Mouse (Mus musculus): Measurements from ENCODE around the gene Grm2.
A peak's percentile ranks its signal among the peaks of the same experiment; 100 is the strongest.
"Not testable (repeated sequence)": the region's sequence is repeated elsewhere in the genome, so short reads cannot be mapped to it uniquely, and the experiment has no call there.

Grm2 gene

DNA sequence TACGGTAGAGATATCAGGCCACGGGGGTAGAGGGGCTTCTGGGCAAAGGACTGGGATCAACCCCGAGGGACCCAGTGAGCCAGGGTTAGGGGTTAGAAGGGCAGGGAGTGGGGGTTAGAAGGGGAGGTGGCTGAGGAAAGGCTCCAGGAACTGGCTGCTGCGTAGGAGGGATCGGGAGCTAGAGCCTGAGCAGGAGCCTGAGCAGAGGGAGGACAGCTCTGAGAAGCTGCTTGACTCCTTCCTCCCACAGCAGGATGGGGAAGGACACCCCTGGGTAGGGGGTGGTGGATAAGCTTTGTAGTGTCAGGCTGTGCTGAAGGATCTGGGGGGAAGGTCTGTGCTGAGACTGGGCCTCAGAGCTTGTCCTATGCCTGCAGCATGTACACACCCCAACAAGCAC is 938 bp upstream of the Grm2 start:
- DNase-seq (ENCODE audit: extremely low spot score, low read depth, low spot score): no peak

DNA sequence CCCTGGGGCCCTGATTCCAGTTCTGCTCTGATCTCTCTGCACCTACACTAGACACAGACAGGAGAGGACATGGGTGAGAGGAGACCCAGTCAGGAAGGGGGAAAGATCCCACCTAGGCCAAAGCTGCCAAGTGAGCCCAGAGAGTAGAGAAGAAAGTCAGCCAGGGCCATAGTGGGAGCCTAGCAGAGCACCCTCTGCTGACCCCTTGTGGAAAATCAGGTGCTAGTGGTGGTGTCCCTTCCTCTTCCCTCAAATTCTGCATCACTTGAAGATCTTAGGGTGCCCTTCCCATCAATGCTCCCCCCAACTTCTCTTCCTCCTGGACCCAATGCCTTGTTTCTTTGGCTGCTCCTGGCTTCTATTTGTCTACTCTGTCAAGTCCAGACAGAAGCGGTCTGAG is 3.2 kb downstream of the Grm2 start:
- no peak for DNase-seq (ENCODE audit: extremely low spot score, low read depth, low spot score)

DNA sequence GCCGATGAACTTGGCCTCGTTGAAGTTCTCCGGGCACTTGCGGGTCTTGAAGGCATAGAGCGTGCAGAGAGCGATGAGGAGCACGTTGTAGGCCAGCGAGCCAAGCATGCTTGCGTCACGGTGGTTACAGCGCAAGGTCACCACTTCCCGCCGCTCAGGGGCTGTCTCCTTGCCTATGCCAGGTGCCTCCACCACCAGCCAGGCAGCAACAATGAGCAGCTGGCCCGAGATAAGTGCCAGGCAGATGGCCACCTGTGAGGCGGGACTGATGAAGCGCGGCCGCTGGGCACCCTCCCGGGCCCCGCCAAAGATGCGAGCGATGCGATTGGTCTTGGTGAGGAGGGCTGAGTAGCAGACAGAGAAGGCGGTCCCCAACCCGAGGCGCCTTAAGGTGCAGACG is 8.7 kb downstream of the Grm2 start:
- no peak for DNase-seq (ENCODE audit: extremely low spot score, low read depth, low spot score)

DNA sequence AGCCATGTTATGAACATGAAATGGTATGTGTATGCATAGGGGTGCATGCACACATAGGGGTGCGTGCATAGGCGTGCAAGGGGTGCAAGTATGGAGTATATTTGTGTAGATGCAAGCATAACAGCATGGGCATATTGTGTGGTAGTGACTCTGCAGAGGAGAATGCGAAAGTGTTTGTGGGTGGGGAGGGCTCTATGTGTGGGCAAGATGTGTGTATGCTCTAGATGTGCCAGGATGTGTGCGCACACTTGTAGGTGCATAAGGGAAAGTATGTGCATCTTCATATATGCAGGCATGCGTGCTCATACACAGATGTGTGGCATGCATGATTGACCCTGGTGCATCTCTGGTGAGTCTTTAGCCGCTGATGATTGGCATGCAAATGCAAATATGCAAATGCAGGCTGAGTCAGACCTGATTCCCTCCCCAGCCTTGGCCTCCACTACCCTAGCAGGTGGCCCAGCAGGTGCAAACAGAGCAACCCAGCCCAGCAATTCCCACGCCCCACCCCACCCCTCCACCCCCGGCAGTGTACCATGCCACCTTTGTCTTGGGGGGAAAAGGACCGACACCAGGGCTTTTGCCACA is 10.1 kb downstream of the Grm2 start:
- no peak for DNase-seq (ENCODE audit: extremely low spot score, low read depth, low spot score)

DNA sequence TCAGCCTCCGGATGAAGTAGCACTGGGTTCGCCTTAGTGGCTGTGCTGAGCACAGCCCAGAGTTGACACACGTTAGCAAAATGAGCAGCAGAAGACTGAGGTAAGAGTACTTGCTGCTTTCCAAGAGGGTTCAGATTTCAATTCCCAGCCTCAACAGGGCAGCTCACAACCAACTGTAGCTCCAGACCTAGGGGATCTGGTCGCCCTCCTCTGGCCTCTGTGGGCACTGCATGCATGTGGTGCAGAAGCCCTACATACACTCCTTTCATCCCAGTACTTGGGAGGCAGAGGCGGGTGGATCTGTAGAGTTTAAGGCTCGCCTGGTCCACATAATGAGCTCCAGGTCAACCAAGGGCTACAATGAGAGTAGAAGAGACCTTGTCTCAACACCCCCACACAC is 12.1 kb downstream of the Grm2 start:
- no peak for DNase-seq (ENCODE audit: extremely low spot score, low read depth, low spot score)

DNA sequence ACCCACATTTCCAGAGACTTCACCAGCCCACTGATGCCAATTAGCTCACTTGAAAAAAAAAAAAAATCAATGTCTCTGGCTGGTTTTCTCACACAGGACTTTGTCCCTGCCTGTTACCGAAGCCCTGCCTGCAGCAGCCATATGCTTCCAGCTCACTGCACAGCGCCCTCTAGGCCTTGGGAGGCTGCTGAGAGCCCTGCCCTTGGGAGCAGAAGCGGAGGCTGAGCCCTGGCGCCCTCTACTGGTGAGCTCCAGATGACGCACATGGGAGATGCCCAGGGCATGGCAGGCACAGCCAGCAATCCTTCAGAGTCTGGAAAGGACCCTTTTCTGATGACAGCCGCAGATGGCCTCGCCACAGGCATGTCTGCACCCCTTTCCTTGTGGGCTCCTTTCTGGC is 12.8 kb downstream of the Grm2 start:
- peak; percentile 50 for DNase-seq (ENCODE audit: extremely low spot score, low read depth, low spot score)

DNA sequence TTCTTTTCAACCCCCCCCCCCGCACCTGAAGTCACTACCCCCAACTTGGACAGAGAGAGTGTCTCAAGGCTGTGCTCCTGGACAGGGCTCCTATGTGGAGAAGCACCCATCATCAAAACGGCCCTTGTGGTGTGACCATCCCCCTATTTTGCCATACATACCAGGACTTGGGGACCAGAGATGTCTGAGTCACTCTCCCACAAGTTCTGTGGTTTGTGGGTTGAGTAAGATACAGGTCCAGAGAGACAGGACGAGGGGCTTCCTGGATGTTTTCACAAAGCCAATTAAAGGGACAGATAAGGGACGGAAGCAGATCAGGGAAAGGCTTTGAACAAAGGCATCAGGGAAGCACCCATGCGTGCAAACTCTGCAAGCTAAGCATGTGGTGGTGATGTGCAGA is 14.5 kb downstream of the Grm2 start:
- DNase-seq (ENCODE audit: extremely low spot score, low read depth, low spot score): no peak

DNA sequence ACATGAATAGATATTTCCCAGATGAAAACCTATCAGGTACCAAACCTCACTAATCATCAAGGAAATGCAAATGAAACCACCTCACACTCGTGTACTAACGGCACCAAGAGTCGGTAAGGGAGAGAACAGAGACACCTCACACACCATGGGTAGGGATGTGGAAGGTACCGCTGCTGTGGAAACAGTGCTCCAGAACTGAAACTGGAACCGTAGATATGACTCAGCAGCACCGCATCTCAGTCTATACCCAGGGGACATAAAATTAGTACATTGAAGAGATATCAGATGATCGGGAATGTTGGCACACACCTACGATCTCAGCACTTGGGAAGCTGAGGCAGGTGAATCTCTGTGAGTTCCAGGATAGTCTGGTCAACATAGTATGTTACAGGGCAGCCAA is 17.7 kb downstream of the Grm2 start:
- no peak for DNase-seq (ENCODE audit: extremely low spot score, low read depth, low spot score)

DNA sequence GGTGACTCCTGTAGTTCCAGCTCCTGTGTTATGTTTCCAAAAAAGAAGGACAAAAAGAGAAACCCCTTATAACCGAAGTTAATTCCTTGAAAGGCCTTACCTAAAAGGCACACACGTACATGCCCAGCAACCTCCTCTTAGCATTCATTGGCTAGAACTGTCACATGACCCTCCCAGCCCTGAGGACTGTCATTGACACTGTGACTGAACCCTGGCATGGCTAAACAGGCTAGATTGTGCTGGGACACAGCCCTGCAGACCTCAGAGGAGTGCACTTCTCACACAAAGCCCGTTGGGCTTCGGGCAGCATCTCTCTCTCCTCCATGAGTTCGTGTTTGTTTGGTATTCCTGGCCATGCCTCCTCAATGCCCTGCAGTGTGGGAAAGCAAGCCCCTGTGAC is 23.7 kb downstream of the Grm2 start:
- DNase-seq (ENCODE audit: extremely low spot score, low read depth, low spot score): no peak

DNA sequence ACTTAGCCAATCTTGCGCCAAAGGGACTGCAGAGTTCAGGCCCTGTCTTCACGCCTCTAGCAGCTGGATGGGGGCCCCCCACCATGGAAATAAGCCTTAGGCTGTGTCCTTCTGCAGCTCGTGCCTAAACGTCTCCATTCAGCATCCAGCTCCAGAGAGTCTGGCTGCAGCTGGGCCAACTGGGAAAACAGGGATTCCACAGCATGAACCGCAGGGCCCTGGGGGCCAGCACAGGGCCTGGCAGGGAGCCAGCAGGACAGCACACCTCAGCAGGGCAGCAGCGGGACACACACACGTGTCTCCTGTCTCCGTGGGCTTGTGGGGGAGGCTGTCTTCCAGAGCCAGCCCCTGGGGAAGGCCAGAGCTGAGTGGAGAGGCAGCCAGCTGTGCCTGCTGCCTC is 28.1 kb downstream of the Grm2 start:
- DNase-seq (ENCODE audit: extremely low spot score, low read depth, low spot score): not testable (repeated sequence)

DNA sequence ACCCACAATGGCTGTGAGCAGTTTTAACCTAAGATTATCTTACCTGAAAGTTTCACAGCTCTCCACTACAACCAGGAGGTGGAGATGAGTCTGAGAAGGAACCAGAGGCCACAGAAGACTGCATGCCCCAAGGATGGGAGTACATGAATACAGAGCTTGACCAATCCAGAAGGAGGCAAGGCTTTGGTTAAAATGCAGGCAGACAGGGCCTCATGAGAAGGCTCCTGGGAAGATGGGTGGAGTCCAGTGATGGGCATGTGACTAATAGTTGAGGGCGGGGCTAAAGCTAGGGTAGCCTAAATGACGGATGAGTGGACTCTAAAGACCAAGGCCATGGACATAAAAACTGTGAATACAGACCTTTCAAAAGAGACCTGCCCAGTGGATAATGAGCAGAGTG is 29.6 kb downstream of the Grm2 start, which contains the start of gene Iqcf6:
TSS of gene Iqcf6 (plus strand) at position 301 of the 400 bp plus-strand sequence.
- no peak for DNase-seq (ENCODE audit: extremely low spot score, low read depth, low spot score)

DNA sequence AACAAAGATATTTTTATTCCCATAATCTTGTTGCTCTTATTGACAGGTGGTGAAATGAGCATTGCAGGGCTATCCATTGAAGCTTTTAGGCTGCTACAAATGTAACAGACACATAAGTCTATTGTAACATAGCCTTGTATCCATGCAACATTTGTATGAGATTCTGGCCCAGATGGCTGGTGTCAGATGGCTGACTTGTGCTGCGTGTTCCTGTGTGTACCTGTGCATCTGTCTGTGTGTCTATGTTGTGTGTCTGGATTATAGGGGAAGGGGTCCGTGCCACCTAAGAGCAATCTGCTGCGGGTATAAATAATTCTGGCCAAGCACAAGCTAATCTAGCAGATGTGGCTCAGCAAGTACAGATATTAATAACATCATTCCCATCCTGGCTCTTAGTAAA is 38.4 kb downstream of the Grm2 start:
- no peak for DNase-seq (ENCODE audit: extremely low spot score, low read depth, low spot score)

DNA sequence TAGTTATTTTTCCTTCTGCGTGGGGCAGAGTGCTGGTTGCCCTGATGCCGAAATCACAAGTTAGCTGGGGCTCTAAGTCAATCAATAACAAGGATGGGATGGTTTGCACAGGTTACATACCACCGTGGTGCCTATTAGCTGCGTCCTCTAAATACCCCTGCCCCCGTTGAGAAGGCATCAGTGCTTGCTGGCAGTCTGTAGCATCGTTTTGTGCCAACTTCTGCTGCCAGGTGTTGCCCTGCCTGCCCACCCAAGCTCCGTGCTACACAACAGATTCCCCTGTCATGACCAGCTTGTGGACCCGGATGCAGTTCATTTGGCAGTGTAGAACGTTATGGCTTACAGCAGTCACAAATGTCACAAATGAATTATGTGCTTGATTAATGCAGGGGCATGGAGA is 39.6 kb downstream of the Grm2 start:
- DNase-seq (ENCODE audit: extremely low spot score, low read depth, low spot score): no peak

DNA sequence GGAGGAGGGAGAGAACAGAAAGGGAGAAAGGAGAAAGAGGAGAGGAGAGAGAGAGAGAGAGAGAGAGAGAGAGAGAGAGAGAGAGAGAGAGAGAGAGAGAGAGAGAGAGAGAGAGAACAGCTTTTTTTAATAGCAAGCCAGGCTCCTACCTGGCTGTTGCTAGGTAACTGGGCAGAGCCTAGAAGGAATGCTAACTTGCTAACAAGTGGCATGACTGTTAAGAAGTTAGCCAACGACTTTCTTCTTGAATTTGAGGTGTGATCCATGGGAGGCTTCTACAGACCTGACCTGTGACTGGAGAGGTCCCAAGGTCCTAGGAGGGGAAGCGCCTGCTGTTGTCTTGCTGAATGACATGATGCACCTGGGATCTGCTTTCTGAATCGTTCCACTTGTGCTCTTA is 41.3 kb downstream of the Grm2 start:
- DNase-seq (ENCODE audit: extremely low spot score, low read depth, low spot score): no peak

DNA sequence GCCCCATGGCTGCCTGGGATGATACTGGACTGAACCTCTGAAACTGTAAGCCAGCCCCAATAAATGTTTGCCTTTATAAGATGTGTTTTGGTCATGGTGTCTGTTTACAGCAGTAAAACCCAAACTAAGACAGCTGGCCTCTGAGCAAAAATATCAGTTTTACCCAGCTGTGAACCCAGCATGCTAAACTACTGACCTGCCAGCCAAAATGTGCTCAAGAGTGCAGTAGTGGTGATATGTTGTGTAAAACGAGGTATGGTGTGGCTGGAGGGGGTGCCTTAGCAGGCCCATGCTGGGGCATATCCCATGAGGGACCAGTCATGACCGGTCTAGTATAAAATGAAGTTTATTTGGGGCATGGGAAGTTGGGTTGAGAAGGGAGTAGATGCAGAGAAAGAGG is 41.9 kb downstream of the Grm2 start:
- DNase-seq (ENCODE audit: extremely low spot score, low read depth, low spot score): no peak

DNA sequence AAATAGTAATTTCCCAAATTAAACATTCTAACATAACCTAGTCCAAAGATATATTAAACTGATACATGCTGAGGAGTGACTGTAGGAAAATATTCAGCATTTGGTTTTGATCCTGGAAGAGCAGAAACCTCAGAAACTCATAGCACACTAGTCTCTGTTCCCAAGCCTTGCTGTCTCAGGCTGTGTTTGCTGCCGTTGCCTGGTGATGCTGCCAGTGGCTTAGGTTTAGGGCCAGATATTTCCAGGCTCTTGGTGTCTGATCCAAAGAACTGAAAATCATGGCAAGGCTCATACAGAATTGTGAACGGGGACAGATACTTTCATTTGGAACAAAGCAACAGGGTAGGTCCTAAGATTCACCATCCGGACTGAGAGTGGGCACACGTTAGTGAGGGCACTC is 45.2 kb downstream of the Grm2 start:
- DNase-seq (ENCODE audit: extremely low spot score, low read depth, low spot score): no peak

DNA sequence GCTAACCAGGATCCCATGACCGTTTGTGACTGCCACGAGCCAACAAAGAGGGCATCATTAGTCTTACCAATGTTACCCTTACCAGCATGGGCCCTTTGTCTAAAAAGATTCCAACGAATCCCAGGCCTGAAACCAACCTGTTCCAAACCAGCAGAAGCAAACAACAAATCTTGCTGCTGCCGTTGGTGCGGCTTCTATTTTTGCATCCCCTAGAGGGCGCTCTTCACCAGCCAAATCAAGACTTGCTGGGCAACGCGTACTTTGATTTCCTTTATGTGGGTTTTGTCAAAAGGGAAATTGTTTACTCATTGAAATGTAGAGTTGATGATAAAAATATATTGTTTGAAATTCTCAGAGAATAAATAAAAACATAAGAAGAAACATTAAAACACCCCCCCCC is 55.3 kb downstream of the Grm2 start:
- peak; percentile 26 for DNase-seq (ENCODE audit: extremely low spot score, low read depth, low spot score)

DNA sequence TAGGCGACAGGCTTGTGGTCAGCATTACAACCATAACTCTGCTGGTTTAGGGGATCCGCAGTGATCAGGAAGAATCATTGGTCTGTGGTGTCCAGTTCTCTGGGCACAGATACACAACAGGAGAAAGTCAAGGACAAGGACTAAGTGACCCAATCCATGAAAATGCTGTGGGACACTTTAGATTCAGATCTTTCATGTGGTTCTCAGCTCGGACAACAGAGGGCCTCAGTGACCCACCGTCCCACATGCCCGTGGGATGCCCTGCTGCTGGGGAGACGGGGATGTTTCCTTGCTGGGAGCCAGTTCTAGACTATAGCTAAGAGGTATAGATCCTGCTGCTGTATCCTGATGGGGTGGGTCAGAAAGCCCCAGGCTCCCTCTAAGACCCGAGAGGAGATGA is 57.4 kb downstream of the Grm2 start:
- DNase-seq (ENCODE audit: extremely low spot score, low read depth, low spot score): no peak

DNA sequence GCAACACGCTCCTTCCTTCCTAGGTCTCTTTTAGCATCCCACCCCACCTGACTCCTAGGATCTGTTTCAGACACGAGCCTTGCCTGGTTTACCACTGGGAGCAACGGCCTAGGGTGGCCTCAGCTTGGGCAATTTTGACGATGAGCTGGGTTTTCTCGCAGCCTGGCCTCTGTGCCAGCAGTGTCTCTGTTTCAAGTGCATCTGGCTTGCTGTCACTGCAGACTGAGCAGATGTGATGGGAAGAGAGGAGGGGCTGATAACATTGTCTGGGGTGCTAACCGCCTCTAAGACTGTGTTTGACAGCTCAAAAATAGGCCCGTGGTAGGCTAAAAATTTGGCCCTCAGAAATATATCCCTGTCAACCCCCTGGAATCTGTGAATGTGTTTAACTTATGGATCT is 60.0 kb downstream of the Grm2 start:
- no peak for DNase-seq (ENCODE audit: extremely low spot score, low read depth, low spot score)

DNA sequence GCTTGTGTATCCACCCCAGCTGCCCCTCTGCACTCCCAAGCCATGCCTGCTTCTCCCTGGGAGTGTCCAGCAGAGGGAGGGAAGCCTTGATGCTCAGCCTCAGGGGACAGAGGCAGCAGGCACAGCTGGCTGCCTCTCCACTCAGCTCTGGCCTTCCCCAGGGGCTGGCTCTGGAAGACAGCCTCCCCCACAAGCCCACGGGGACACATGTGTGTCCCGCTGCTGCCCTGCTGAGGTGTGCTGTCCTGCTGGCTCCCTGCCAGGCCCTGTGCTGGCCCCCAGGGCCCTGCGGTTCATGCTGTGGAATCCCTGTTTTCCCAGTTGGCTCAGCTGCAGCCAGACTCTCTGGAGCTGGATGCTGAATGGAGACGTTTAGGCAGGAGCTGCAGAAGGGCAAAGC is 60.5 kb downstream of the Grm2 start:
- DNase-seq (ENCODE audit: extremely low spot score, low read depth, low spot score): not testable (repeated sequence)

All from hindlimb bud, embryonic 11.5 days (tissue).